In the genomic region with DNA sequence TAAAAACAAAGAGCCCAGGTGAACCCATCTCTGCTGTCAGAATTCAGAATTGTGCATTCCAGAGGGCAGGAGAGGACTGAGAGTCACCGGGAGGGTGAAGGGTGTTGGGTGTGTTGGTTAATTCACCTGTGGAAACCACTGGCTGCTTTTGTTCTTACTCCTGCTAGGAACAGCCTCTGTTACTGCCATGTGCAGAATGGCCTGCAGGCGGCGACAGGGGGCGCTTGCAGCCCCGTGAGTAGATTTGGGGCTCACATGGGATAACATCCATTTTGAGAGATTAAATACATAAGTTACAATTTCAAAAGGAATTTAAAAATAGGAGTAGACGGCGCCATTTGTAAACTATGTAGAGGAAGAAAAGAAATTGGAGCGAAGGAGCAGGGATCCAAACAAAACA, we compare ENCODE assay signal across 10 mouse cellular contexts. TPM values are rescaled to one million over a fixed set of nuclear protein-coding genes. Genes with fewer than 3 reads are reported as not detected.
A peak's percentile ranks its signal among the peaks of the same experiment; 100 is the strongest.
DNase-seq lines count a peak whose midpoint lies in the region; ATAC-seq lines count a peak whose summit lies in the region.
"Had no signal": no experiment of that assay in that cellular context is flagged by ENCODE, and none has a peak within 500 bp of the region (broad histone marks: within the 10 kb centered on the region; RNA-seq: fewer than 3 reads in every experiment).

No protein-coding gene starts in this region.

- no peaks in the 10 kb centered on the region for H3K4me1 ChIP-seq in forebrain, embryonic 14.5 days (ENCODE audit: control insufficient read depth, insufficient read depth, low read length)
- H3K4me1 ChIP-seq in forebrain, embryonic 15.5 days = no peaks in the 10 kb centered on the region

- no peak overlapping the region for H3K4me2 ChIP-seq in forebrain, embryonic 14.5 days (ENCODE audit: low read length)
- H3K4me2 ChIP-seq in forebrain, embryonic 15.5 days (replicated peaks) = no peak overlapping the region

- no peaks in the 10 kb centered on the region for H3K9me3 ChIP-seq in forebrain, embryonic 14.5 days (replicated peaks; ENCODE audit: control insufficient read depth, low read length)
- H3K9me3 ChIP-seq in forebrain, embryonic 15.5 days = no peaks in the 10 kb centered on the region

- no peak overlapping the region for H3K27ac ChIP-seq in forebrain, embryonic 14.5 days (ENCODE audit: low read depth, low read length)
- no peak overlapping the region for H3K27ac ChIP-seq in forebrain, embryonic 15.5 days (replicated peaks)

- no peak overlapping the region for H3K9ac ChIP-seq in forebrain, embryonic 14.5 days (ENCODE audit: low read length)
- no peak overlapping the region for H3K9ac ChIP-seq in forebrain, embryonic 15.5 days (replicated peaks)

- WGBS in forebrain, embryonic 14.5 days = 33% methylated on average over 8 of the region's 8 CpGs
- 34% methylated on average over 8 of the region's 8 CpGs for WGBS in forebrain, embryonic 15.5 days

- no peak overlapping the region for H3K4me3 ChIP-seq in forebrain, embryonic 14.5 days (ENCODE audit: low read depth, low read length)
- H3K4me3 ChIP-seq in forebrain, embryonic 15.5 days = no peak overlapping the region
- H3K4me3 ChIP-seq: myocyte had no signal

- peak; percentile 3 for DNase-seq in forebrain, embryonic 14.5 days (ENCODE audit: low spot score)
- peak; percentile 68 for DNase-seq in 416B (ENCODE audit: low read depth)
- peak; percentile 61 for DNase-seq in T-cell, adult 2 months (ENCODE audit: low spot score)
- peak; percentile 57 for DNase-seq in lung, postnatal 36 days
- DNase-seq in urinary bladder, postnatal 4 days (ENCODE audit: low spot score in 2 of 2) = no peak
- no peak for DNase-seq in urinary bladder, adult 2 months (ENCODE audit: low spot score)
- DNase-seq in gastrocnemius, postnatal 10 days = no peak

- H3K27me3 ChIP-seq in forebrain, embryonic 14.5 days (replicated peaks; ENCODE audit: control insufficient read depth, insufficient read depth, low read length) = no peaks in the 10 kb centered on the region
- no peaks in the 10 kb centered on the region for H3K27me3 ChIP-seq in forebrain, embryonic 15.5 days

- no peaks in the 10 kb centered on the region for H3K36me3 ChIP-seq in forebrain, embryonic 14.5 days (ENCODE audit: control insufficient read depth, insufficient read depth, low read length)
- H3K36me3 ChIP-seq in forebrain, embryonic 15.5 days = no peaks in the 10 kb centered on the region

- no peak for ATAC-seq in forebrain, embryonic 14.5 days
- no peak for ATAC-seq in forebrain, embryonic 15.5 days (replicated peaks)

RNA-seq across cellular contexts. Expression of a gene that starts 13.6 kb away (rescaled TPM):
- not detected in 2 replicates for polyA plus RNA-seq in forebrain, embryonic 14.5 days (2014; fragmentation: Nextera tagmentation; extraction: Ambion mirVana)
- not detected in 2 replicates for polyA plus RNA-seq in forebrain, embryonic 15.5 days (2015; fragmentation: Nextera tagmentation; extraction: Ambion mirVana)
- polyA plus RNA-seq in urinary bladder, adult 2 months (2012; rRNA removed) = 0.55 and 0.68 TPM in 2 replicates
- total RNA-seq in gastrocnemius, postnatal 10 days (2021) = under 1 TPM in 1 of 2 experiments, not detected in 1; 0.14 TPM
- total RNA-seq: heart, postnatal 36 days had no signal
- polyA plus RNA-seq: myocyte had no signal

RNA-seq across cellular contexts. Expression of a gene that starts 30.8 kb away (rescaled TPM):
- 0.27 and 0.50 TPM in 2 replicates for polyA plus RNA-seq in forebrain, embryonic 14.5 days (2014; fragmentation: Nextera tagmentation; extraction: Ambion mirVana)
- 0.28 TPM in 1 of 2 replicates, not detected in the other for polyA plus RNA-seq in forebrain, embryonic 15.5 days (2015; fragmentation: Nextera tagmentation; extraction: Ambion mirVana)
- polyA plus RNA-seq in urinary bladder, adult 2 months (2012; rRNA removed) = 0.18 and 0.25 TPM in 2 replicates
- not detected for total RNA-seq in gastrocnemius, postnatal 10 days (2021)
- total RNA-seq: heart, postnatal 36 days had no signal
- polyA plus RNA-seq: myocyte had no signal

RNA-seq across cellular contexts. Expression of a gene that starts 47.6 kb away (rescaled TPM):
- polyA plus RNA-seq in forebrain, embryonic 14.5 days (2014; fragmentation: Nextera tagmentation; extraction: Ambion mirVana) = 0.71 and 0.90 TPM in 2 replicates
- 0.59 and 0.93 TPM in 2 replicates for polyA plus RNA-seq in forebrain, embryonic 15.5 days (2015; fragmentation: Nextera tagmentation; extraction: Ambion mirVana)
- 163 and 168 TPM in 2 replicates for polyA plus RNA-seq in urinary bladder, adult 2 months (2012; rRNA removed)
- 1 to 10 TPM; 1.6 to 3.5 TPM for total RNA-seq in gastrocnemius, postnatal 10 days (2021)

Comparison
In these comparisons a context has a peak if more than half of its experiments do, and no peak if none do; other contexts are left out.
1. DNase-seq: peak in forebrain, embryonic 14.5 days (single experiment), 416B (single experiment), T-cell, adult 2 months (single experiment) and lung, postnatal 36 days (single experiment); none in urinary bladder, postnatal 4 days (0 of 2), urinary bladder, adult 2 months (single experiment) and gastrocnemius, postnatal 10 days (single experiment).
2. RNA of a gene that starts 47.6 kb away (polyA plus RNA-seq): 163 to 168 TPM in urinary bladder, adult 2 months; 0.71 to 0.90 TPM in forebrain, embryonic 14.5 days and 0.59 to 0.93 TPM in forebrain, embryonic 15.5 days; every median in the first group is over 10 times any median in the second.